Mouse (Mus musculus): ENCODE measurements around the gene Ndufv1.

DNA sequence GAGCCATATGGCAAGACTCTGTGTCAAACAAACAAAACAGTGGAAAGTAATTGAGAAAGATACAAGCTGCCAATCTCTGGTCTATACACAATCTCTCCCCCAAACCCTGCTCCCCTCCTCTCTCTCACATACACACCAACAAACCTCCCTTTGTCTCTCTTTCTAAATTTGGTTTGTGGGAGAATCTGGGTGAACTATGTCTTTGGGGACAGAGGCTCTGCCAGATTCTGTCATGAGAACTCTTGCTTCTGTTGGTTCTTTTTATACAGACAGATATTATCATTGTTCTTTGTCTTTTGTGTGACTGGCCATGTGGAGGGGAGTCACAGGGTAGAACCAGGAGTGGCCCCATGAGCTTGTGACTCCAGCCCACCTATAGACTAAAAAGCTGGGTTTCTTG is 15.0 kb upstream of the Ndufv1 start:
- TF ChIP-seq CTCF (IDR thresholded peaks at IDR 0.05; ENCODE audit: low read depth, low read length), result no peak
- TF ChIP-seq POLR2A (IDR thresholded peaks at IDR 0.05; ENCODE audit: borderline replicate concordance, low read depth, low read length), result no peak

All from bone marrow macrophage, adult 2 months (primary cell).